Mouse (Mus musculus) gastrocnemius, postnatal 36 days (tissue): Measurements from ENCODE around the gene Myh8. TPM values are rescaled to one million over a fixed set of nuclear protein-coding genes. Genes with fewer than 3 reads are reported as not detected.

Source experiments
- DNase-seq, 2 experiments: peaks; one replicate each; pipeline ENCODE4 v3.0.0; 2022
- intact Hi-C: fragments of 180-260 bp; cut with DNase I; formaldehyde crosslinking; loops from one replicate; pipeline ENCODE4 v1.15.1; 2025
- total RNA-seq, 2 experiments: library from RNA; stranded (reverse); gene quantifications; 2 replicates each; pipeline ENCODE4 v1.2.3; 2021

Myh8 gene
- total RNA-seq, 2 experiments from 2014 or later, result 268 to 306 TPM

DNA sequence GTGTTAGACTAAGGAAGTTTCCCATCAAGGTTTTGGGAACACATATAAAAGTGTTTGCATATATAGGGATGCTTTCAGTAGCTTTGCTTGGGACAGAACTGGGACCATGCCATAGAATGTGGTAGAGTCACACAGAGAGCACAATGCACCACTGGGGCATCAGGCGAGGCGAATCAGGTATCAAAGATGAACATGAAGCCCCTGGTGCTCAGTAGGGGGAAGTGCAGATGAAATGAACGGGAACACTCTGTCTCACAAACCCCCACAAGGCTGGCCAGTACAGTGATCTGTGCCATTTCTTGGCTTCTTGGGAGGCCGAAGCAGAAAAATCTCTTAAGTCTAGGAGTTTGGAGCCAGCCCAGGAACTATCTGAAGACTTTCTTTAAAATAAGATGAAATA is 76.1 kb downstream of the Myh8 start:
- intact Hi-C loops, result loop anchor here (5.0 kb wide), 1 partner anchor 76 kb away; the partner anchor contains the start of gene Myh8
- no peak for DNase-seq

DNA sequence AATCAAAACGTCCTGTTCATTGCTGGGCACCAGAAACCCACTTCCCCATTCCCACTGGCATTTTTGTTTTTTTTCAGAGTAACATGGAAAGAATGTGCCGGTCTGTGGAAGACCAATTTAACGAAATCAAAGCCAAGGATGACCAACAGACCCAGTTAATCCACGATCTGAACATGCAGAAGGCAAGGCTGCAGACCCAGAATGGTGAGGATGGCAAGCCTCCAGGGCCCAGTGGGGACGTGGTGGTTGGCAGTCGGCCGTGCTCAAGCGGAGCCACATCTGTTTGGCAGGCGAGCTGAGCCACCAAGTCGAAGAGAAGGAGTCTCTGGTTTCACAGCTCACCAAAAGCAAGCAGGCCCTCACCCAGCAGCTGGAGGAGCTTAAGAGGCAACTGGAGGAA is 81.1 kb downstream of the Myh8 start:
- intact Hi-C loops, result no loop called here
- no peak for DNase-seq

Other genes with a start within 250 kb of the Myh8 start
- 1 to 10 TPM; 6.5 to 8.2 TPM for gene Adprm, start 224.5 kb upstream of the Myh8 start, total RNA-seq
- gene Sco1, start 224.5 kb upstream of the Myh8 start, total RNA-seq, result 1 to 10 TPM; 6.6 to 6.7 TPM
- gene Myh3, start 198.8 kb upstream of the Myh8 start, total RNA-seq, result 10 to 100 TPM in 1 of 2 experiments, 1 to 10 TPM in 1; 7.7 to 11.8 TPM
- gene Myh2, start 106.1 kb upstream of the Myh8 start, total RNA-seq, result 1,000 to 10,000 TPM; 1,281 to 1,857 TPM
- 1,000 to 10,000 TPM; 2,071 to 3,124 TPM for gene Myh1, start 77.1 kb upstream of the Myh8 start, total RNA-seq
- over 10,000 TPM; 26,473 to 29,006 TPM for gene Myh4, start 39.1 kb upstream of the Myh8 start, total RNA-seq
- gene Myh13, start 44.5 kb downstream of the Myh8 start, total RNA-seq, result 1 to 10 TPM; 3.5 to 4.1 TPM
- 10 to 100 TPM in 1 of 2 experiments, 1 to 10 TPM in 1; 6.9 to 10.2 TPM for gene Gas7, start 178.3 kb downstream of the Myh8 start, total RNA-seq